Mouse (Mus musculus) MEL (cell line): ENCODE results near the gene Ern1.

Experiments used
- GABPA ChIP-seq: IDR thresholded peaks from 2 replicates; pipeline ENCODE4 v1.6.1; 2012; ENCODE audit warnings: low read depth, mild to moderate bottlenecking, inconsistent platforms, low read length, improper control_type of control experiment, moderate library complexity
- JUND ChIP-seq: IDR thresholded peaks from 2 replicates; pipeline ENCODE4 v1.6.1; 2011; ENCODE audit warnings: low read depth, mild to moderate bottlenecking, improper control_type of control experiment, low read length
- MAFK ChIP-seq: IDR thresholded peaks from 2 replicates; pipeline ENCODE4 v1.6.1; 2011; ENCODE audit warnings: low read depth, mild to moderate bottlenecking, low read length, improper control_type of control experiment, borderline replicate concordance
- NELFE ChIP-seq: IDR thresholded peaks from 2 replicates; pipeline ENCODE4 v1.6.1; 2011; ENCODE audit warnings: low read depth, low read length, improper control_type of control experiment
- POLR2A ChIP-seq, 2 experiments: IDR thresholded peaks; 2 replicates each; pipeline ENCODE4 v1.6.1; 2011 to 2012; ENCODE audit warnings: low read length in 2 of 2, mild to moderate bottlenecking in 2 of 2, control low read depth in 1 of 2, improper control_type of control experiment in 1 of 2, low read depth in 1 of 2, moderate library complexity in 1 of 2; ENCODE audit not compliant: control insufficient read depth in 1 of 2, insufficient read depth in 1 of 2, poor library complexity in 1 of 2
- SIN3A ChIP-seq: IDR thresholded peaks from 2 replicates; pipeline ENCODE4 v1.6.1; 2012; ENCODE audit warnings: low read length, improper control_type of control experiment, inconsistent platforms

- TF ChIP-seq POLR2A (IDR thresholded peaks at IDR 0.05; ENCODE audit: control insufficient read depth in 1 of 2, insufficient read depth in 1 of 2, low read depth in 1 of 2, low read length in 2 of 2, poor library complexity in 1 of 2) (no peak), NELFE (no peak), GABPA (no peak), JUND (no peak), MAFK (no peak), SIN3A (no peak)
These were observed 25.3 kb downstream of the Ern1 start for GRCm38 (mm10) chr11:106462309-106462708.
